Mouse (Mus musculus) hindbrain, embryonic 13.5 days (tissue): ENCODE measurements around the gene Rap1gap. TPM values are rescaled to one million over a fixed set of nuclear protein-coding genes. Genes with fewer than 3 reads are reported as not detected.

ENCODE experiments used
- ATAC-seq: fragments of 200-750 bp; cut with Nextera tagmentation; 2 replicates; pipeline ENCODE4 v1.8.0; 2017; ENCODE audit warnings: moderate TSS enrichment; ENCODE audit not compliant: low FRiP score
- H3K27ac ChIP-seq: fragments of 300-500 bp; sonication (generic); 2 replicates; pipeline ENCODE4 v1.5.1; 2015; ENCODE audit warnings: inconsistent platforms, mild to moderate bottlenecking, moderate library complexity
- H3K27me3 ChIP-seq: fragments of 300-500 bp; sonication (generic); 2 replicates; pipeline ENCODE4 v1.6.1; 2015; ENCODE audit warnings: mild to moderate bottlenecking, inconsistent platforms
- H3K36me3 ChIP-seq: fragments of 300-500 bp; sonication (generic); 2 replicates; pipeline ENCODE4 v1.6.1; 2015; ENCODE audit warnings: mild to moderate bottlenecking, inconsistent platforms
- H3K4me1 ChIP-seq: fragments of 300-500 bp; sonication (generic); replicated peaks from 2 replicates; pipeline ENCODE4 v1.6.1; 2015; ENCODE audit warnings: inconsistent platforms
- H3K4me2 ChIP-seq: fragments of 300-500 bp; sonication (generic); 2 replicates; pipeline ENCODE4 v1.6.1; 2015; ENCODE audit warnings: inconsistent platforms, mild to moderate bottlenecking, moderate library complexity
- H3K4me3 ChIP-seq: fragments of 300-500 bp; sonication (generic); 2 replicates; pipeline ENCODE4 v1.5.1; 2015; ENCODE audit warnings: mild to moderate bottlenecking, inconsistent platforms
- H3K9ac ChIP-seq: fragments of 300-500 bp; sonication (generic); 2 replicates; pipeline ENCODE4 v1.6.1; 2015; ENCODE audit warnings: mild to moderate bottlenecking, inconsistent platforms
- H3K9me3 ChIP-seq: fragments of 300-500 bp; sonication (generic); 2 replicates; pipeline ENCODE4 v1.6.1; 2016; ENCODE audit warnings: inconsistent platforms
- WGBS: fragments of 180-500 bp; shearing (Covaris S2); methylation state at CpG from one replicate; pipeline ENCODE4 v1.1.7; 2015; 5-methylcytosine and 5-hydroxymethylcytosine counted together
- polyA plus RNA-seq: library from polyadenylated mRNA; unstranded; fragments of >200 nt; fragmentation: Nextera tagmentation; extraction: Ambion mirVana; gene quantifications from 2 replicates; pipeline ENCODE4 v1.2.1, GENCODE M21; 2015

The Rap1gap gene
- 39.2 and 39.9 TPM in 2 replicates for polyA plus RNA-seq

- Histone ChIP-seq H3K4me1 (peaks cover 61% of the 10 kb centered on the region), H3K4me2 (peak within 1 kb of the TSS; percentile 85), H3K9me3 (no peaks in the 10 kb centered on the region), H3K27me3 (peaks cover 30% of the 10 kb centered on the region), H3K36me3 (no peaks in the 10 kb centered on the region), H3K9ac (peak within 1 kb of the TSS; percentile 91), H3K27ac (peak within 1 kb of the TSS; percentile 58), H3K4me3 (peak within 1 kb of the TSS; percentile 62)
- ATAC-seq, result peak; percentile 61
- WGBS, result 1% methylated on average over 41 of the region's 44 CpGs
These were observed at the start of gene Rap1gap for GRCm38 (mm10) chr4:137664433-137664979. Gene Rap1gap, plus strand, starts transcription at chr4:137664726.

GRCm38 (mm10) chr4:137622847-137623246 lies 41.7 kb upstream of the Rap1gap start:
- Histone ChIP-seq H3K9me3 (no peaks in the 10 kb centered on the region), H3K4me2 (no peak overlapping the region), H3K27me3 (no peaks in the 10 kb centered on the region), H3K9ac (no peak overlapping the region), H3K4me1 (no peaks in the 10 kb centered on the region), H3K4me3 (no peak overlapping the region), H3K27ac (no peak overlapping the region), H3K36me3 (peaks cover 81% of the 10 kb centered on the region)
- no peak for ATAC-seq
- WGBS, result 95% methylated on average over 8 of the region's 8 CpGs

GRCm38 (mm10) chr4:137627476-137628235 lies 36.9 kb upstream of the Rap1gap start:
- Histone ChIP-seq H3K36me3 (peaks cover 83% of the 10 kb centered on the region), H3K27ac (no peak overlapping the region), H3K4me2 (no peak overlapping the region), H3K4me3 (no peak overlapping the region), H3K9me3 (no peaks in the 10 kb centered on the region), H3K27me3 (no peaks in the 10 kb centered on the region), H3K4me1 (no peaks in the 10 kb centered on the region), H3K9ac (no peak overlapping the region)
- ATAC-seq, result no peak
- 60% methylated on average over 8 of the region's 8 CpGs for WGBS

GRCm38 (mm10) chr4:137628400-137628799 lies 36.1 kb upstream of the Rap1gap start:
- H3K4me1 ChIP-seq, result no peaks in the 10 kb centered on the region
- no peak overlapping the region for H3K4me3 ChIP-seq
- no peak for ATAC-seq
- no peak overlapping the region for H3K9ac ChIP-seq
- no peaks in the 10 kb centered on the region for H3K9me3 ChIP-seq
- 88% methylated on average over 6 of the region's 6 CpGs for WGBS
- H3K36me3 ChIP-seq, result peaks cover 83% of the 10 kb centered on the region
- no peaks in the 10 kb centered on the region for H3K27me3 ChIP-seq
- H3K27ac ChIP-seq, result no peak overlapping the region
- no peak overlapping the region for H3K4me2 ChIP-seq

- ATAC-seq, result no peak
- Histone ChIP-seq H3K4me1 (no peaks in the 10 kb centered on the region), H3K9ac (peak overlapping the region; percentile 19; the same call in 1 of the 2 replicates), H3K27ac (no peak overlapping the region), H3K4me2 (no peak overlapping the region), H3K9me3 (no peaks in the 10 kb centered on the region), H3K27me3 (no peaks in the 10 kb centered on the region), H3K4me3 (no peak overlapping the region), H3K36me3 (peaks cover 82% of the 10 kb centered on the region)
- 87% methylated on average over 7 of the region's 7 CpGs for WGBS
These were observed 35.2 kb upstream of the Rap1gap start for GRCm38 (mm10) chr4:137629354-137629753.

- H3K27me3 ChIP-seq, result no peaks in the 10 kb centered on the region
- ATAC-seq, result no peak
- H3K4me1 ChIP-seq, result no peaks in the 10 kb centered on the region
- WGBS, result 84% methylated on average over 2 of the region's 2 CpGs
- H3K36me3 ChIP-seq, result peaks cover 82% of the 10 kb centered on the region
- H3K9ac ChIP-seq, result no peak overlapping the region
- H3K4me2 ChIP-seq, result no peak overlapping the region
- H3K4me3 ChIP-seq, result no peak overlapping the region
- H3K9me3 ChIP-seq, result no peaks in the 10 kb centered on the region
- no peak overlapping the region for H3K27ac ChIP-seq
These were observed 34.4 kb upstream of the Rap1gap start for GRCm38 (mm10) chr4:137630153-137630552.

GRCm38 (mm10) chr4:137631596-137631995 lies 32.9 kb upstream of the Rap1gap start:
- WGBS, result 83% methylated on average over 3 of the region's 3 CpGs
- H3K4me1 ChIP-seq, result no peaks in the 10 kb centered on the region
- H3K36me3 ChIP-seq, result peaks cover 89% of the 10 kb centered on the region

GRCm38 (mm10) chr4:137633394-137633793 lies 31.1 kb upstream of the Rap1gap start:
- H3K27me3 ChIP-seq, result no peaks in the 10 kb centered on the region
- WGBS, result 89% methylated on average over 4 of the region's 4 CpGs
- H3K9me3 ChIP-seq, result no peaks in the 10 kb centered on the region
- no peak overlapping the region for H3K4me3 ChIP-seq
- H3K36me3 ChIP-seq, result peaks cover 94% of the 10 kb centered on the region
- H3K27ac ChIP-seq, result no peak overlapping the region
- ATAC-seq, result no peak
- H3K4me1 ChIP-seq, result no peaks in the 10 kb centered on the region
- no peak overlapping the region for H3K4me2 ChIP-seq
- H3K9ac ChIP-seq, result no peak overlapping the region

More at GRCm38 (mm10) chr4:137631596-137631995, 32.9 kb upstream of the Rap1gap start:
- no peaks in the 10 kb centered on the region for H3K9me3 ChIP-seq
- no peak overlapping the region for H3K27ac ChIP-seq
- no peak overlapping the region for H3K4me2 ChIP-seq
- no peak overlapping the region for H3K4me3 ChIP-seq
- no peaks in the 10 kb centered on the region for H3K27me3 ChIP-seq
- no peak overlapping the region for H3K9ac ChIP-seq
- no peak for ATAC-seq

- no peak overlapping the region for H3K4me3 ChIP-seq
- no peaks in the 10 kb centered on the region for H3K4me1 ChIP-seq
- 94% methylated on average over 3 of the region's 3 CpGs for WGBS
- H3K36me3 ChIP-seq, result peaks cover 97% of the 10 kb centered on the region
- no peak overlapping the region for H3K9ac ChIP-seq
- no peaks in the 10 kb centered on the region for H3K27me3 ChIP-seq
- ATAC-seq, result no peak
- H3K27ac ChIP-seq, result no peak overlapping the region
- no peaks in the 10 kb centered on the region for H3K9me3 ChIP-seq
- no peak overlapping the region for H3K4me2 ChIP-seq
These were observed 27.9 kb upstream of the Rap1gap start for GRCm38 (mm10) chr4:137636597-137636996.

- Histone ChIP-seq H3K4me2 (no peak overlapping the region), H3K27me3 (no peaks in the 10 kb centered on the region), H3K9ac (no peak overlapping the region), H3K4me3 (no peak overlapping the region), H3K9me3 (no peaks in the 10 kb centered on the region), H3K36me3 (peaks cover 84% of the 10 kb centered on the region), H3K4me1 (no peaks in the 10 kb centered on the region), H3K27ac (no peak overlapping the region)
- no peak for ATAC-seq
- WGBS, result 84% methylated on average over 5 of the region's 5 CpGs
These were observed 23.0 kb upstream of the Rap1gap start for GRCm38 (mm10) chr4:137641556-137641955.

- no peak overlapping the region for H3K9ac ChIP-seq
- H3K4me2 ChIP-seq, result no peak overlapping the region
- no peak overlapping the region for H3K4me3 ChIP-seq
- no peaks in the 10 kb centered on the region for H3K4me1 ChIP-seq
- no peak for ATAC-seq
- peaks cover 84% of the 10 kb centered on the region for H3K36me3 ChIP-seq
- H3K27me3 ChIP-seq, result no peaks in the 10 kb centered on the region
- H3K9me3 ChIP-seq, result no peaks in the 10 kb centered on the region
- 57% methylated on average over 2 of the region's 2 CpGs for WGBS
- H3K27ac ChIP-seq, result no peak overlapping the region
These were observed 22.4 kb upstream of the Rap1gap start for GRCm38 (mm10) chr4:137642101-137642500.

GRCm38 (mm10) chr4:137643459-137643858 lies 21.1 kb upstream of the Rap1gap start:
- Histone ChIP-seq H3K4me2 (no peak overlapping the region), H3K4me1 (no peaks in the 10 kb centered on the region), H3K27ac (no peak overlapping the region), H3K4me3 (no peak overlapping the region), H3K27me3 (no peaks in the 10 kb centered on the region), H3K9me3 (no peaks in the 10 kb centered on the region), H3K36me3 (peaks cover 81% of the 10 kb centered on the region), H3K9ac (no peak overlapping the region)
- WGBS, result 95% methylated on average over 2 of the region's 2 CpGs
- ATAC-seq, result no peak

GRCm38 (mm10) chr4:137646262-137646661 lies 18.3 kb upstream of the Rap1gap start:
- no peak for ATAC-seq
- Histone ChIP-seq H3K27ac (no peak overlapping the region), H3K4me3 (no peak overlapping the region), H3K4me1 (no peaks in the 10 kb centered on the region), H3K9me3 (no peaks in the 10 kb centered on the region), H3K4me2 (no peak overlapping the region), H3K9ac (no peak overlapping the region), H3K27me3 (no peaks in the 10 kb centered on the region), H3K36me3 (peaks cover 82% of the 10 kb centered on the region)
